Comparison of ENCODE assay signal across 9 mouse cellular contexts in genomic region chr5:118170888-118171529, GRCm38 (mm10). TPM values are rescaled to one million over a fixed set of nuclear protein-coding genes. Genes with fewer than 3 reads are reported as not detected.
DNase-seq lines count a peak whose midpoint lies in the region; ATAC-seq lines count a peak whose summit lies in the region.
"Had no signal": no experiment of that assay in that cellular context is flagged by ENCODE, and none has a peak within 500 bp of the region (broad histone marks: within the 10 kb centered on the region; RNA-seq: fewer than 3 reads in every experiment).

No protein-coding gene starts in this region.

- WGBS in limb, embryonic 11.5 days = under 1% methylated on average over 25 of the region's 25 CpGs

- H3K4me3 ChIP-seq in limb, embryonic 11.5 days (ENCODE audit: low read depth, low read length) = no peak overlapping the region

- no peak for ATAC-seq in limb, embryonic 11.5 days (ENCODE audit: insufficient number of reproducible peaks, low FRiP score, low TSS enrichment, low read depth)

- no peak overlapping the region for H3K4me2 ChIP-seq in limb, embryonic 11.5 days (ENCODE audit: low read depth, severe bottlenecking)

- peaks cover 80% of the 10 kb centered on the region for H3K27me3 ChIP-seq in limb, embryonic 11.5 days (ENCODE audit: control insufficient read depth, insufficient read depth, low read length)

- no peak overlapping the region for H3K9ac ChIP-seq in limb, embryonic 11.5 days (ENCODE audit: low read length)

- no peaks in the 10 kb centered on the region for H3K36me3 ChIP-seq in limb, embryonic 11.5 days (ENCODE audit: control insufficient read depth, insufficient read depth, low read length)

- no peak overlapping the region for H3K27ac ChIP-seq in limb, embryonic 11.5 days (replicated peaks; ENCODE audit: low read depth, low read length)

- peaks cover 3% of the 10 kb centered on the region for H3K9me3 ChIP-seq in limb, embryonic 11.5 days (ENCODE audit: control insufficient read depth, low read length)

- DNase-seq in layer of hippocampus, postnatal 36 days = peak; percentile 30 to 33
- no peak for DNase-seq in layer of hippocampus, adult 11-12 months (ENCODE audit: low spot score)
- peak; percentile 73 for DNase-seq in embryo, embryonic 10 days (ENCODE audit: low spot score)
- DNase-seq in heart, postnatal 4 days = peak; percentile 42
- peak; percentile 57 for DNase-seq in limb, embryonic 11.5 days (ENCODE audit: low spot score)
- peak; percentile 59 for DNase-seq in neural tube, embryonic 10.5 days (ENCODE audit: extremely low spot score, low spot score)
- no peak for DNase-seq in gastrocnemius, adult 18-20 months (ENCODE audit: low spot score)
- no peak for DNase-seq in frontal cortex, postnatal 10 days (ENCODE audit: low spot score in 2 of 2)

- H3K4me1 ChIP-seq in limb, embryonic 11.5 days (ENCODE audit: control insufficient read depth, insufficient read depth, low read length) = 0 out of 2 replicates have a peak, but pooled peaks cover 6% of the 10 kb centered on the region

RNA-seq across cellular contexts. Expression of gene Hrk, which starts 6.6 kb away (rescaled TPM):
- 10 to 100 TPM; 38.0 to 40.2 TPM for total RNA-seq in layer of hippocampus, postnatal 36 days (2021)
- under 1 TPM; 0.09 to 0.31 TPM for total RNA-seq in heart, postnatal 4 days (2021)
- polyA plus RNA-seq in limb, embryonic 11.5 days (2014; fragmentation: Nextera tagmentation; extraction: Ambion mirVana) = 0.06 TPM in 1 of 2 replicates, not detected in the other
- under 1 TPM; 0.12 to 0.21 TPM for total RNA-seq in gastrocnemius, adult 18-20 months (2021)
- polyA plus RNA-seq: liver, embryonic 16.5 days had no signal

RNA-seq across cellular contexts. Expression of gene Fbxw8, which starts 15.7 kb away (rescaled TPM):
- total RNA-seq in layer of hippocampus, postnatal 36 days (2021) = 10 to 100 TPM; 35.2 to 37.7 TPM
- 10 to 100 TPM; 54.9 to 61.1 TPM for total RNA-seq in heart, postnatal 4 days (2021)
- 23.9 and 26.3 TPM in 2 replicates for polyA plus RNA-seq in limb, embryonic 11.5 days (2014; fragmentation: Nextera tagmentation; extraction: Ambion mirVana)
- 10 to 100 TPM; 20.5 to 21.1 TPM for total RNA-seq in gastrocnemius, adult 18-20 months (2021)

Comparison
In these comparisons a context has a peak if more than half of its experiments do, and no peak if none do; other contexts are left out.
1. DNase-seq: peak in layer of hippocampus, postnatal 36 days (2 of 2), embryo, embryonic 10 days (single experiment), heart, postnatal 4 days (single experiment), limb, embryonic 11.5 days (single experiment) and neural tube, embryonic 10.5 days (single experiment); none in layer of hippocampus, adult 11-12 months (single experiment), gastrocnemius, adult 18-20 months (single experiment) and frontal cortex, postnatal 10 days (0 of 2).
2. RNA of gene Hrk, which starts 6.6 kb away (total RNA-seq): 38.0 to 40.2 TPM in layer of hippocampus, postnatal 36 days; 0.09 to 0.31 TPM in heart, postnatal 4 days and 0.12 to 0.21 TPM in gastrocnemius, adult 18-20 months; every median in the first group is over 10 times any median in the second.